Mouse (Mus musculus) brain, embryonic 14.5 days (tissue): ENCODE data around the gene Psmd5. TPM values are rescaled to one million over a fixed set of nuclear protein-coding genes. Genes with fewer than 3 reads are reported as not detected.
"Not testable (repeated sequence)": the region's sequence is repeated elsewhere in the genome, so short reads cannot be mapped to it uniquely, and the experiment has no call there.

Experiments used
- DNase-seq: peaks from one replicate; pipeline ENCODE4 v3.0.0-alpha.2; 2011; ENCODE audit warnings: low read depth
- CTCF ChIP-seq: fragments of 200-500 bp; IDR thresholded peaks from 2 replicates; pipeline ENCODE4 v1.5.1; 2012; ENCODE audit warnings: inconsistent platforms, mild to moderate bottlenecking, moderate library complexity, borderline replicate concordance; ENCODE audit not compliant: insufficient read depth, insufficient read length; ENCODE audit errors: extremely low read depth
- POLR2A ChIP-seq: fragments of 200-500 bp; IDR thresholded peaks from 2 replicates; pipeline ENCODE4 v1.6.1; 2012; ENCODE audit warnings: mild to moderate bottlenecking, inconsistent platforms, borderline replicate concordance; ENCODE audit not compliant: poor library complexity, insufficient read depth, insufficient read length, severe bottlenecking; ENCODE audit errors: extremely low read depth
- polyA plus RNA-seq: library from polyadenylated mRNA; depleted of rRNA; stranded (reverse); fragments of >200 nt; gene quantifications from 2 replicates; pipeline ENCODE4 v1.2.3, GENCODE M21; 2012

Psmd5 gene
- polyA plus RNA-seq, 1 experiment, result 44.3 TPM

DNA sequence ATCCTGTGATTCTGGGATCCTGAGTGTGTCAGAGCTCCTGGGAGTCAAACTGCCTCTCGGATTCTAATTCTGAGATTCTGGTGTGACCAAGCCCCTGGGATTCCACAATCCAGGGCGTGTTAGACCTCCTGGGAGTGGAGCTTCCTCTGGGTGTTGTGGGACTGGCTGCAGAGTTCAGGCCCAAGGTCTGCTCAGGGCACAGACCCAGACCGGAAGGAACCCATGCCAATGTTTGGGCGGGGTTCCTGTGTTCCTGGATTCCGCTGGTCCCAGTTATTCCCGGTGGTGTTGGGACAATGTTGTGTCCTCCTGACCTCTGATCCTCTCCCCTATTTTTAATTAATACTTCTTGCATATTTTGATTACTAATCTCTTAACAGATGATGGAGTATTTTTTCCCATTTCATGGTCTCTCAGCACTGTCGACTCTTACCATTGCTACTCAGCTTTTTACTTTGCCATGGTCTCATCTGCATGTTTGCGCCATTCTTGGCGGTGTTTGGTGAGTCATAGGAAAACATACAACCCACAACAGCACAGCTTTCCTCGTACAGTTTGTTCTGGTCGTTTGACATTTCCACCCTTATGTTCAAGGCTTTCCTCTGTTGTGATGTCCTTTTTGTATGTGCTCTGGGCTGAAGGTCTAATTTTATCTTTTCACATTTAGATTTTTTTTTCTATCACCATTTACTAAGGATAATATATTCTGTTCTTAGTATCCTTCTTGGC lies 31.4 kb downstream of the Psmd5 start:
- no peak for DNase-seq
- no peak for TF ChIP-seq CTCF
- TF ChIP-seq POLR2A, result no peak

DNA sequence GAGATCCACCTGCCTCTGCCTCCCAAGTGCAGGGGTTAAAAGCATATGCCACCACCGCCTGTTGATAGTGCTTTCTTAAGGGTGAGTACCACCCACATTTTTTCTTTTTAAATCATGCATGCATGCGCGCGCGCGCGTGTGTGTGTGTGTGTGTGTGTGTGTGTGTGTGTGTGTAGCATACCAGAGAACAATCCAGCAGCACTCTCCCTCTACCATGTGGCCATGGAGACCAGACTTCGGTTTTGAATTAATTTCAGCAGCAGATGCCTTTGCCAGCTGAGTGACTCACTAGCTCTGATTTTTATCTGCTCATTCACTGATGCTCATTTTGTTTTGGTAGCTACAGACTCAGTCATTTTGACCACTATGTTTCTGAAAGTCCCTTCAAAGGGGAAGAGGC lies 33.1 kb downstream of the Psmd5 start:
- DNase-seq, result peak; percentile 1
- TF ChIP-seq CTCF, result no peak
- TF ChIP-seq POLR2A, result no peak

DNA sequence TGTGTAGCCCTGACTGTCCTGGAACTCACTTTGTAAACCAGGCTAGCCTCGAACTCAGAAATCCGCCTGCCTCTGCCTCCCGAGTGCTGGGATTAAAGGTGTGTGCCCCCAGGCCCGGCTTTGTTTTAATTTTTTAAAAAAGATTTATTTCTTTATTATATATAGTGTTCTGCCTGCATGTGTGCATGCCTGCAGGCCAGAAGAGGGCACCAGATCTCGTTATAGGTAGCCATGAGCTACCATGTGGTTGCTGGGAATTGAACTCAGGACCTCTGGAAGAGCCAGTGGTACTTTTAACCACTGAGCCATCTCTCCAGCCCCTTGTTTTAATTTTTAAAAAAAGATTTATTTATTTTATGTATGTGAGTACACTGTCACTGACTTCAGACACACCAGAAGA lies 34.6 kb downstream of the Psmd5 start:
- not testable (repeated sequence) for DNase-seq

DNA sequence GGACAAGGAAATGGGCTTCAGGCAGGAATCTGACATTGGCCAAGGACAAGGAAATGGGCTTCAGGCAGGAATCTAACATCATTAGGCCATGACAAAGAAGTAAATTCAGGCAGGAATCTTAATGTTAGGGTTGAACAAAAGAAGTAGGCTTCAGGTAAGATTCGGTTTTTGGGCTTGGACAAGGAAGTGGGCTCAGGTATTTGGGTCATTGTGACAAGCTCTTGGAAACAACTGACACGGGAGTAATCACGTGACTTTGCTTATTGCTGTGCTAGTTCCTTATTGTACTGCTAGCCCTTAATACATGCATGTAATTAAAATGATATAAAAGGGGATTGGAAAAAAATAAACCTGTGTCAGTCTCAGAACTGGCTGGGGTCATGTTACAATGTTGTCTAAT lies 39.1 kb downstream of the Psmd5 start:
- TF ChIP-seq CTCF, result no peak
- TF ChIP-seq POLR2A, result no peak
- DNase-seq, result no peak

DNA sequence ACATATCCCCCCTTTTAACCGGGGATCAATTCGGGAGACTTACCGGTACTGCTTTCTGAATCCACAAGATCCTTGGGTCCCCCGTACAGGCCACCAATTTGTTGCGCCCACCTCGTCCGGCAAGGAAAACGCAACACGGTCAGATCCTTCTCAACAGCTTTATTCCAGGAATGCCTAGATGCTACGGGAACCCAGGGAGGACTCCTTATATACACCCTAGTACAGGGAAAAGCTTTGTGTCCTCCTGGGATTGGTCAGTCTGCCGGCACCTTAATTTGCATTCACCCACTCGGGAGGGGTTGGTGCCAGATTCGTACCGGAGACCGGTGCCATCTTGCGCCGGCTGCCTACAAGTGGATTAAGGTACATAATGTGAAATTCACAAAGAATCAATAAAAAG lies 41.1 kb downstream of the Psmd5 start:
- no peak for DNase-seq
- no peak for TF ChIP-seq POLR2A
- no peak for TF ChIP-seq CTCF

DNA sequence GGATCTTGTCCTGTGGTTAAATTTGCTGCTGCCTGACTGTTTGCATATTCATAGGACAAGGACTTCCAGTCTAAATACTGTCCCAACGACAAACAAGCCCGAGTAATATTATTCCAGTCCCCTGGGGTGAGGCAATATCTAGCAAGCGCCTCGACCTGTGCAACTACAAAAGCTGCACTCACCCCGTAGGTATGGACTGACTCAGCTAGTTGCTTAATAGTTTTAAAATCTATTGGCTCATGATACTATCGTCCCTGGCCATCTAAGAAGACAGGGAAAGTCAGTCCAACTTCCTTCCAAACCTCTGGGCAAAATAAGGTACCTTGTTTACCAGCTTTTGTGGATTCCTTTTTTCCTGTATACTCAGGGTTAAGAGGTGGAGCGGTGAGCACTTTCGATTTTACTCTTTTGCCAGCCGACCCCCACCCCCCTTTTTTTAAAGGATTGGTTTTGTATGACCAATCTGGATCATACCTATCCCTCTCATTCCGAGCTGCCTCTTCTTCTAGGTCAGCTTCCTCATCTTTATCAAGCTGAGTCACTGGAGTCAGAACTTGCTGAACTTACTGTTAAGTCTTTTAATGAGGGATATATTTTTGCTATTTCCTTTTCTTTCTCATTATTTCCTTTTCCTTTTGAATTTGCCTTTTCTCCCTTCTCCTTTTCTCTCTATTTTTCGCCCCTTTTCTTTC lies 41.9 kb downstream of the Psmd5 start, which contains the start of gene Gm34653:
TSS of gene Gm34653 (plus strand) at position 242 of the 692 bp plus-strand sequence.
- DNase-seq, result not testable (repeated sequence)

DNA sequence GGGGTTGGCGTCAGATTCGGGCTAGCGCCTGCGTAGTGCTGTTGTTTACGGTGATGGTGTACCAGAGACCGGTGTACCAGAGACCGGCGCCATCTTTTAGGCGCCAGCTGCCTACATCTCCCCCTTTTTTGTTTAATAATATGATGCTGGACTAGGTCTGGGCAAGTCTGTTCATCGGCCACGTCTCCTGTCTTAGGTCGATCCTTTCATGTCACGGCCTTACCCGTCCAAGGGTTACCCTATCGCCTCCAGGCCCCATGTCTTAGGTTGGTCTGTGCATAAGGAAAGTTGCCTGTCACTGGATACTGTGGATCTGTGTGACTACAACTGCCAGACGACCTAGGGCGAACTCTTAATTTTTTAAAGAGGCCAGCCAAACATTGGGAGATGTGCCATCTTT lies 44.7 kb downstream of the Psmd5 start:
- DNase-seq, result not testable (repeated sequence)

DNA sequence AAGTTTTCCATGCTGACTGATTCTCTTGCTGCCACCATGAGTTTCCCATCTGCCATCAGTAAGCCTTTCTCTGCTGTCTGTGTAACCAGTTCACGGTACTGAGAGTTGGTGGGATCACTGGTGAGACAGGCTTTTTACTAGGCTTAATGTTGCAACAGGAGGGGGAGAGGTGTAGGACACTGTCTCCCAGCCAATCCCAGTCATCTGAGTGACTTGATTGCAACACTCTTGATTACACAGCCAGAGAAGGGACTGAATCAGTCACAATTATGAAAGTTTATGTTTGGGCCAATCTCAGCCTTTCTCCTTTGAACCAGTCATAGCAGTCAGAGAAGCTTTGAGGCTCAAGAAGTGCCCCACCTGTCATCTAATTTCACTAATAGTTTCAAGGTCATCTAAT lies 46.7 kb downstream of the Psmd5 start:
- DNase-seq, result no peak
- TF ChIP-seq POLR2A, result no peak
- TF ChIP-seq CTCF, result no peak

DNA sequence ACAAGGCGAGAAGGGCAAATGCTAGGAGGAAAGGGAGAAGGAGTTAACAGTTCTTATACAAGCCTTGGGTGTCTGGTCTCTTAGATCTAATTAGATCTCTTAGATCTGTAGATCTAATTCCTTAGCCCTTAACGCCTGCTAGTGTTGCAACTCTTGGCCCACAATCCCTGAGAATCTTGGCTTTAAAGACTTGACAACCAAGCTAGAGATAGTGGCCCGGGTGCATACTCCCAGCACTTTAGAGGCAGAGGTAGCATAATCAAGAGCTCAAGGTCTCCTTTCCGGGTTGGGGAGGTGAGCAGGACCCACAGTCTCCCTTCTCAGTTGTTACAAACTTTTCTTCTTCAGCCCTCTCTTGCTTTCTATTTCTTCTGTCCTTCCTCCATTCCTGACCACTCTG lies 47.2 kb downstream of the Psmd5 start:
- no peak for TF ChIP-seq CTCF
- TF ChIP-seq POLR2A, result no peak
- DNase-seq, result no peak

DNA sequence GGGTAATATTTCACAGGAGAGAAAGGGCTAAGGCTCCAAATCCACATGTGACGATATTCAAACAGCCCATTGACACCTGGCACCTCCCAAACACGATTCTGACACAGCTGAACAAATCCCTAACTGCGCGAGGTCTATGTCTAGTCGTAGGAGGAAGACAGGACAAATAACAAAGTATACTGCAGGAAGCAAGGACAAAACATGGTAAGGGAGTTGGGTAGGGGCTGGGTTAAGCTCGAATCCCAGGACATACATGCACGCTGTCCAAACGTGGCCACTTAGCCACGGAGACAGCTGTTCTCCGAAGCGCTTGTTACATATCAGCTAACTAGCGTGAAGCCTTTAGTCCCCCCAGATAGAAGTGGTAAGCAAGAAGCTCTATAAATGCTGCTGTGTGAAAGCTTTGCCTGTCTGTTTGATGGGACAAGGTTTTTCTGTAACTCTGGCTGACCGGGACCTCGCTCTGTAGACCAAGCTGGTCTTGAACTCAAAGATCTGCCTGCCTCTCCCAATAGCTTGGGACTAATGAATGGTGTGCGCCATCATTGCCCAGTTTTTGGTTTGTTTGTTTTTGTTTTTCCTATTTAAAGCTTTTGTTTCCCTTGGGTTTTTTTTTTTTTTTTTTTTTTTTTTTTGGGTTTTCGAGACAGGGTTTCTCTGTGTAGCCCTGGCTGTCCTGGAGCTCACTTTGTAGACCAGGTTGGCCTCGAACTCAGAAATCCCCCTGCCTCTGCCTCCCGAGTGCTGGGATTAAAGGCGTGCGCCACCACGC lies 48.1 kb downstream of the Psmd5 start:
- TF ChIP-seq POLR2A (no peak), CTCF (no peak)
- no peak for DNase-seq

DNA sequence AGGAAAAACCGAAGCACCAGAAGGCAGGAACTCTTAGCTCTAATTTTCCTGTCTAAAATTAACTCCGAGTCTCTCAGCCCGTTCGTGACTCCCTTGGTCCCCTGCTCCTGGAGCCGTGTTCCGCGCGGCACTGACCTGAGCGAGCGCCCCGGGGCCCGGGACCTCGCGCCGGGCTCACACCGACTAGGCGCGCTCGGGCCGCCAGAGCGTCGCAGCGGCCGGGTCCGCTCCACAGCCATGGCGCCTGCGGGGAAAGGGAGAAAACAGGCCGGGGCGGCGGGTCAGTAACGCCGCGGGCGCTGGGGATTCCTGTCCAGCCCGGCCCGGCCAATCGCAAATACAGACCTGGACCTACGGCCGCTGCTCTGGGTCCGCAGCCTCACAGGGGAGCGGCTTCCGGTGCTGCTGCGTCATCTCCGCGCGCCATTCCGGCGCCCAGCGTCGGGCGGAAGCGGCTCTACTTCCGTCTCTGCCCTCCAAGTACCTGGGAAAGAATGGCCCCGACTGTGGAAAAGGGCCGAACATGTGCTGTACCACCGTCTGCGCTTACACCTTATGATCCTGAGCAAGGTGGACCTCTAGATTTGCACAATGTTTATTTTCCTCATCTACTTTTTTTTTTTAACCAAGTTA lies 48.8 kb downstream of the Psmd5 start, which contains the start of gene Fbxw2:
TSS of gene Fbxw2 (minus strand) at position 485 of the 633 bp plus-strand sequence.
- DNase-seq, result peak; percentile 98
- TF ChIP-seq CTCF (no peak), POLR2A (peak; percentile 63; the same call in 1 of the 2 replicates)

DNA sequence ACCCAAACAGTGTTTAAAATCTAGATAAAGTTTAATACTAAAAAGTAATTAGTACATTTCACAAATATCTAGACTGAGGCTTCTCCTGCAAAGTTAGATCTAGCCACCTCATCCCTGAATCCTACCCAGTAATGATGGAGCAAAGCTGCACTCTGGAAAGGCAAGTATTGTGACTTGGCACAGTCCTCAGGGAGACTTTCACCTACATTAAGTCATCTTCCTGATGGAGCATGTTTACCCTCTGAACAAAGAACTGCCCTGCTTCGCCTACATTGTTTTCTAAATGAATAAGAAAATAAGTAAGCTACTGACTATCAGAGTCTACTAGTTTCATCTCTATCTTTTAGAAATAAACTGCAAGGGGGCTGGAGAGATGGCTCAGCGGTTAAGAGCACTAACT lies 56.3 kb downstream of the Psmd5 start:
- DNase-seq, result no peak
- no peak for TF ChIP-seq CTCF
- TF ChIP-seq POLR2A, result no peak

DNA sequence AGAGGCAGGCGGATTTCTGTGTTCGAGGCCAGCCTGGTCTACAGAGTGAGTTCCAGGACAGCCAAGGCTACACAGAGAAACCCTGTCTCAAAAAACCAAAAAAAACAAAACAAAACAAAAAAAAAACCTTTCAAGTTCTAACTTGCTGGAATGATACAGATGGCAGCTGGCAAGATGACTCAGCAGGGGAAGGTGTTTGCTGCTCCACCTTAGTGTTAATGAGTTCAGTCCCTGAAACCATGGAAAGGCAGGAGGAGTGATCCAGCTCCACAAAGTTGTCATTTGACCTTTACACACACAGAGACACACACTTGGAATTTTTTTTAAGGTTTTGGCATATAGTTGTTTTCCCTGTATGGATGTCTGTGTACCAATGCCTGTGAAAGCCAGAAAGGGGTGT lies 58.9 kb downstream of the Psmd5 start:
- DNase-seq, result not testable (repeated sequence)
